ENCODE assay signal across 8 mouse cellular contexts in the genomic region with DNA sequence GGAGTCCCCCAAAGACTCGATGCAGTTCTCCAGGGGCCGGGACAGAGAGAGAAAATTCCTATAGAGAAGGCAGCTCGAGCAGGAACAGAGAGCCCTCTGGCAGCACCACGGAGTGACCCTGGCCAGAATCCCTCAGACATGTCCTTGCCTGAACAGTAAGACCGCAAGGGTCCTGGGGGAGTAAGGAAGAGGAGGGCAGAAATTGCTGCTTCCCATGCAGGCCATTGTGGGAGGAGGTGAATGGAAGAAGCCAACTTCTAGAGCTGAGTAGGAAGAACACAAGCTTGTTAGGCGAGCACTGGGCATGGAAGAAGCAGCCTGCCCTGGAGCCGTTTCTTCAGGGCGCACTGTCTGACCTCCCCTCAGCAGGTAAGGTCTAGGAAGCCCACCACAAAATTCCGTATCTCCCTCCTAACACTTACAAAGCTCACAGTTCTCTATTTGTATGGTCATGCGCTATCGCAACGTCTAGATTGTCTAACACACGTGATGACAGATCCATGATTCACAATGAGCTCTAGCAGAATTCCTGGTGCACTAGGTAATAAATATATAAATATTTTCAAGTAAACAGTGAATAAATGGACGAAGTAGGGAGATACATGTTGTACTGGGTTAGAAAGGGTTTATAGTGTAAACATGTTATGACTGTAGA. TPM values are rescaled to one million over a fixed set of nuclear protein-coding genes. Genes with fewer than 3 reads are reported as not detected.
DNase-seq lines count a peak whose midpoint lies in the region; ATAC-seq and TF ChIP-seq lines count a peak whose summit lies in the region.

No protein-coding gene starts in this region.

- H3K9me3 ChIP-seq in lung, embryonic 14.5 days (ENCODE audit: low read depth, low read length): no peaks in the 10 kb centered on the region; the same call in 1 of the 2 replicates
- no peaks in the 10 kb centered on the region for H3K9me3 ChIP-seq in forebrain, embryonic 15.5 days
- H3K9me3 ChIP-seq in hindbrain, embryonic 15.5 days: no peaks in the 10 kb centered on the region

- DNase-seq in lung, embryonic 14.5 days: peak; percentile 26
- no peak for DNase-seq in lung, postnatal 36 days
- peak; percentile 22 for DNase-seq in neural tube, embryonic 10.5 days (ENCODE audit: extremely low spot score, low spot score)
- DNase-seq in left cerebral cortex, adult 18-20 months (ENCODE audit: low spot score in 2 of 2): no peak
- no peak for DNase-seq in left cerebral cortex, postnatal 14 days (ENCODE audit: low spot score in 2 of 2)

- H3K4me2 ChIP-seq in lung, embryonic 14.5 days: peak overlapping the region; percentile 48
- peak overlapping the region; percentile 21; the same call in 1 of the 2 replicates for H3K4me2 ChIP-seq in forebrain, embryonic 15.5 days (replicated peaks)
- H3K4me2 ChIP-seq in hindbrain, embryonic 15.5 days: peak overlapping the region; percentile 43

- 0 out of 2 replicates have a peak, but pooled peaks have one; percentile 6 for ATAC-seq in lung, embryonic 14.5 days (ENCODE audit: insufficient read depth)
- ATAC-seq in forebrain, embryonic 15.5 days (replicated peaks): no peak; the same call in 1 of the 2 replicates
- ATAC-seq in hindbrain, embryonic 15.5 days (ENCODE audit: low FRiP score, low read depth): no peak
- no peak for ATAC-seq in monocyte, adult 5-6 weeks (replicated peaks; ENCODE audit: insufficient number of reproducible peaks, low FRiP score, low TSS enrichment, poor library complexity, severe bottlenecking)

- H3K9ac ChIP-seq in lung, embryonic 14.5 days: peak overlapping the region; percentile 30; the same call in 1 of the 2 replicates
- no peak overlapping the region for H3K9ac ChIP-seq in forebrain, embryonic 15.5 days (replicated peaks)
- H3K9ac ChIP-seq in hindbrain, embryonic 15.5 days: no peak overlapping the region

- TF ChIP-seq CTCF in lung, embryonic 14.5 days (IDR thresholded peaks at IDR 0.05; ENCODE audit: low read depth): no peak

- no peak overlapping the region for H3K27ac ChIP-seq in lung, embryonic 14.5 days (ENCODE audit: low read depth)
- H3K27ac ChIP-seq in forebrain, embryonic 15.5 days (replicated peaks): no peak overlapping the region
- no peak overlapping the region for H3K27ac ChIP-seq in hindbrain, embryonic 15.5 days (replicated peaks)

- H3K27me3 ChIP-seq in lung, embryonic 14.5 days (ENCODE audit: insufficient read depth, low read length): no peaks in the 10 kb centered on the region
- no peaks in the 10 kb centered on the region for H3K27me3 ChIP-seq in forebrain, embryonic 15.5 days
- no peaks in the 10 kb centered on the region for H3K27me3 ChIP-seq in hindbrain, embryonic 15.5 days

- no peaks in the 10 kb centered on the region for H3K36me3 ChIP-seq in lung, embryonic 14.5 days (ENCODE audit: insufficient read depth)
- no peaks in the 10 kb centered on the region for H3K36me3 ChIP-seq in forebrain, embryonic 15.5 days
- H3K36me3 ChIP-seq in hindbrain, embryonic 15.5 days: no peaks in the 10 kb centered on the region

- WGBS in lung, embryonic 14.5 days: 59% methylated on average over 14 of the region's 14 CpGs
- WGBS in forebrain, embryonic 15.5 days: 73% methylated on average over 14 of the region's 14 CpGs
- 70% methylated on average over 14 of the region's 14 CpGs for WGBS in hindbrain, embryonic 15.5 days

- H3K4me1 ChIP-seq in lung, embryonic 14.5 days (ENCODE audit: insufficient read depth): no peaks in the 10 kb centered on the region
- H3K4me1 ChIP-seq in forebrain, embryonic 15.5 days: peaks cover 5% of the 10 kb centered on the region
- H3K4me1 ChIP-seq in hindbrain, embryonic 15.5 days (replicated peaks): 0 out of 2 replicates have a peak, but pooled peaks cover 5% of the 10 kb centered on the region

- H3K4me3 ChIP-seq in lung, embryonic 14.5 days (ENCODE audit: low read depth, low read length): no peak overlapping the region
- no peak overlapping the region for H3K4me3 ChIP-seq in forebrain, embryonic 15.5 days
- H3K4me3 ChIP-seq in hindbrain, embryonic 15.5 days: 0 out of 2 replicates have a peak overlapping the region, but pooled peaks have one; percentile 6

- intact Hi-C loops in left cerebral cortex, postnatal 14 days (cut with DNase I): no loop called here

RNA-seq across cellular contexts. Expression of a gene that starts 32.9 kb away (rescaled TPM):
- polyA plus RNA-seq in lung, embryonic 14.5 days (2014; fragmentation: Nextera tagmentation; extraction: Ambion mirVana): 14.0 and 14.5 TPM in 2 replicates
- polyA plus RNA-seq in forebrain, embryonic 15.5 days (2015; fragmentation: Nextera tagmentation; extraction: Ambion mirVana): 7.1 and 8.7 TPM in 2 replicates
- polyA plus RNA-seq in hindbrain, embryonic 15.5 days (2015; fragmentation: Nextera tagmentation; extraction: Ambion mirVana): 5.5 and 5.7 TPM in 2 replicates
- total RNA-seq in left cerebral cortex, adult 18-20 months (2021): 1 to 10 TPM; 3.0 TPM
- 1 to 10 TPM; 2.4 to 2.5 TPM for total RNA-seq in left cerebral cortex, postnatal 14 days (2021)
- total RNA-seq in monocyte, adult 5-6 weeks (2017): 11.4 to 18.1 TPM (median 16.3 TPM) in 3 replicates

RNA-seq across cellular contexts. Expression of a gene that starts 33.3 kb away (rescaled TPM):
- polyA plus RNA-seq in lung, embryonic 14.5 days (2014; fragmentation: Nextera tagmentation; extraction: Ambion mirVana): 19.1 and 21.1 TPM in 2 replicates
- polyA plus RNA-seq in forebrain, embryonic 15.5 days (2015; fragmentation: Nextera tagmentation; extraction: Ambion mirVana): 14.8 and 15.8 TPM in 2 replicates
- polyA plus RNA-seq in hindbrain, embryonic 15.5 days (2015; fragmentation: Nextera tagmentation; extraction: Ambion mirVana): 12.2 and 13.3 TPM in 2 replicates
- 10 to 100 TPM; 30.2 to 32.9 TPM for total RNA-seq in left cerebral cortex, adult 18-20 months (2021)
- total RNA-seq in left cerebral cortex, postnatal 14 days (2021): 10 to 100 TPM; 31.7 to 32.6 TPM
- 56.4 to 59.2 TPM (median 57.7 TPM) in 3 replicates for total RNA-seq in monocyte, adult 5-6 weeks (2017)

Comparison
In these comparisons a context has a peak if more than half of its experiments do, and no peak if none do; other contexts are left out.
1. DNase-seq: peak in lung, embryonic 14.5 days (single experiment) and neural tube, embryonic 10.5 days (single experiment); none in lung, postnatal 36 days (single experiment), left cerebral cortex, adult 18-20 months (0 of 2) and left cerebral cortex, postnatal 14 days (0 of 2).
2. Peak in every context shown above with its lines, with median percentiles within 50 percentile points of each other: H3K4me2 ChIP-seq.